Mouse (Mus musculus) cerebellum, adult 9-11 months (tissue): ENCODE results near the gene Trhr2.

Source experiments
- DNase-seq: peaks from one replicate; pipeline ENCODE4 v3.0.0; 2022

Trhr2 gene

GRCm38 (mm10) chr8:122360696-122361416 is at the start of gene Trhr2:
Trhr2 (minus strand) TSS chr8:122360746.
- DNase-seq, result no peak

DNA sequence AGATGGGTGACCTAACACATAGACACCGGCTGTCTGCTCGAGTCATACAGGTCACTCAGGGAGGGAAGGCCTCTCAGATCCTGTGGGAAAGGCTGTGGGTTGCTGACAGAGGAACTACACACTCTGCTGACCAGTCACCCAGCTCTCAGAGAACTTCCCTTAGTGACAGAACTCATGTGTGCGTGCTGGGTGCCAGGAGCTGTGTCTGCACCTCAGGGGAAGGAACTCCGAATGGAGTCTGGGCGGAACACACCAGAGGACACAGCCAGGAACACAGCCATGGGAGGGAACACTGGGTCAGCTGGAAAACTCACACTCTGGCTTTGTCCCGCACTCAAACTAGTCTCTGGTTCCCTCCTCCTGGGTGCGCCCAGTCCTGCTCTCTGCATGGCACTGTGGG is 47.1 kb upstream of the Trhr2 start:
- no peak for DNase-seq

DNA sequence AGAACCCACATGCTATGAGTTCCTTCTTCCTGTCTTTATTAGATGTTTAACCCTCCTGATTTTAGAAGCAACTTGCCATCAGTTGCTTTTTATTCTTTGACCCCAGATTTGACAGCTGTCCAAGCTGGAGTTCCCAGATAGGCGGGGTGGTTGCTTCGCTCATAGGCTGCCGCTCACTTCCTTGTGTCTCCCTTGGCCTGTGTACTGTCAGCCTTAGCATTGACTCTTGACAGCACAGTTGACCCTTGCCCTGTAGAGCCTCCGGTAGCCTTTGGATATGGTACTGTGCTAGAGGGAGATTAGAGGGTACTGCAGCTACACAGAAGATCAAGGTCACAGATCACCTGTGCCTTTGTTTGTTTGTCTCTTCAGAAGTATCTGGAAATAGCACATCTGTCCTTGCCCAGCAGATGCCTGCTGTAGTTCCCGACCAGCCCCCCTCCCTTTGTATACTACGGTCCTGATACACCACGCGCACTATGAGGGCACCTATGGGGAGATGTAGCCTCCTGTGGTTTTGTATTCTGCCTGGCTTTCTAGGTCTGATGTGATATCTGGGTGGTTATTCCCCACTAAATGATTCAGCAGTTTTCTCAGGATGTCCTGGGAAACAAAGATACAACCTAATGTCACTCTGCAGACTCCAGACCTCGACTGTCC is 44.7 kb upstream of the Trhr2 start:
- DNase-seq, result no peak

- DNase-seq, result no peak
Observed at GRCm38 (mm10) chr8:122398186-122398585, 37.6 kb upstream of the Trhr2 start.

DNA sequence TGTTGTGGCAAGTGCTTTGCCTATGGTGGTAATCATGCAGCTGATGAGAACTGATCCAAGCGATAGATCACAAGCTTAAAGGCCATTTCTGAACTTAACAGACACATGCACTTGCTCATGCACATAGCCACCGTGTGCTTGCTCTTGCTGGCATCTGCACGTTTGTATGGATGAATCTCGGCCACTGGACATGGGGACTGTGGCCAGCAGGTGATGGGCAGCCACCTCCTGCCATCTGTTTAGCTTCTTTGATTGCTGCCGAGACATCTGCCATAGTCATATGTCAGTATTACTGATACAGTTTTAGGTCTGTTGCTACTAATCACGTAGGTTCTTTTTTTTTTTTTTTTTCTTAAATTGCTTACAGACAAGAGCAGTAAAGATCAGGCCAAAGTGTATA is 34.7 kb upstream of the Trhr2 start:
- peak; percentile 80 for DNase-seq

- DNase-seq, result no peak
Observed at GRCm38 (mm10) chr8:122393717-122394116, 33.2 kb upstream of the Trhr2 start.

DNA sequence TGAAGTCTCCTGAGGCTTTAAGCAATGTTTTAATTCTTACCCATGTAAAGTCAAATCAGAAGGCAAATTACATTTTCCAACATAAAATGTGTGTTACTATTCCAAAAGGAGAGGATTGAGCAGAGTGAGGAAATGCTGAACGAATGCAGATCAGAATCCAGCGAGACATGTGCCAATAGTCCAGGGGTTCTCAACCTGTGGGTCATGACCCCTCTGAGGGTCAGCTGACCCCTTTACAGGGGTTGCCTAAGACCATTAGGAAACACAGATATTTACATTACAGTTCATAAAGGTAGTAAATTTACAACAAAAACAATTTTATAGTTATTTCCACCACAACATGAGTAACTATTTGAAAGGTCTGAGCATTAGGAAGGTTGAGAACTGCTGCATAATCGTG is 30.2 kb upstream of the Trhr2 start:
- no peak for DNase-seq

- no peak for DNase-seq
Observed at GRCm38 (mm10) chr8:122389357-122389756, 28.8 kb upstream of the Trhr2 start.

- DNase-seq, result no peak
Observed at GRCm38 (mm10) chr8:122383039-122383438, 22.5 kb upstream of the Trhr2 start.

DNA sequence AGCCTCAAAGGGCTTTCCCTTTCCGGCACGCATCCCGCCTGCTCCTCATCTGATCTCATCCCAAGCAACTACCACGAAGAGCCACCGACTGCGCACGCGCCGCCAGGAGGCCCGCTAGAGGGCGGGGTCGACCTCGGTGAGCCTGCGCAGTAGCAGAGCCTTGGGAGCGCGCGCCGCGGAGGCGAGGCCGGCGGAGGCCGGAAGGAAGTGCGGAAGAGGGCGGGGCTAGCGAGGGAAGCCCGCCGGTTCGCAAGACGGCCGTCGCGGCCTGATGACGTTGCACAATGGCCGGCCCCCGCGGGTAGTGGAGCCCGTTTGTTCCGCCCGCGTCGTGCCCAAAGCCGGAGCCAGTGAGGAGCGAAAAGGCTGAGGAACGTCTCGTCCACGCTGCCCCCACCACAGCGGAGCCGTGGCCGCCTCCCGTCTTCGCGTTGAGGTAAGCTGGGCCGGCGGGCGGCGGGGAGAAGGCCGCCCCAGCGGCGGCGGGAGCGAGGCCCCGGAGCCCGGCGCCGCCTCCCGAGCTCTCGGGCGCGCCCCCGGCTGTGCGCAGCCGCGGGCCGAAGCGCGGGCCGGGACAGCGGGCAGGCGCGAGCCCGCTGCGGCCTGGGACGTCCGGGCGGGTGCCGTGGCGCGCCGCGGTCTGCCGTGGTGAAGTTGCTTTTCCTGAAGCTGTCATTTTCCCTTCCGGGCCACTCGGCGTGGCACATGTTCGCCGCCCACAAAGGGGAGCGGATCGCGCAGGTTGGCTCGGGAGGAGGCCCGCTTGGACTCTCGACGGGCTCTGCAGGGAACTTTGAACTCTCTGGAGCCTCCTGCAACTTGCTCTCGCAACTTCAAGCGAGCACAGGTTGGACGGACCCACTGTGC is 16.1 kb upstream of the Trhr2 start, which contains the start of gene Zc3h18:
Gene Zc3h18 (plus strand): TSS at position 245 of the 867 bp plus-strand sequence.
- peak; percentile 100 for DNase-seq

DNA sequence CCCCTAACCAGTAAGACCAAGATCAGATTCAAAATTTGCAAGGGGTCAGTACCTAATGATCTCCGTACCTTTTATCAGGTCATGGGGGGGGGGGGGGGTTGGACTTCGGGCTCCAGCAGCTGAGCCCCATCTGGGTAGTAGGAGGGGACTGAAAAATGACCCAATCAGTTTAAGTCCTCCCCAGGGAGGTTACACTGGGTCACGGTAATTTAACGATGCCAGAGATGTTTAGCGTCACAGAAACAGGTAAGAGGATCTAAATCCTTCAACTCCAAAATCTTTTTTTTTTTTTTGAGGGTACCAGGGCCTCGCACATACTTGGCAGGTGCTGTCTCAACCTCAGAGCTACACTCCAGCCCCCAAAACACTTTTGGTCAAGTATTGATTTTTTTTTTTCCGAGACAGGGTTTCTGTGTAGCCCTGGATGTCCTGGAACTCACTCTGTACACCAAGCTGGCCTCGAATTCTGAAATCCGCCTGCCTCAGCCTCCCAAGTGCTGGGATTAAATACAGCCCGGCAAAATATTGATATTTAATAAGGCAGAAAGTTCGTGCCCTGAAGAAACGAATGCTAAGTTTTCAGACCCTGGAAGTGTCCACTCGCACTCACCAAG is 15.3 kb upstream of the Trhr2 start:
- DNase-seq, result no peak

DNA sequence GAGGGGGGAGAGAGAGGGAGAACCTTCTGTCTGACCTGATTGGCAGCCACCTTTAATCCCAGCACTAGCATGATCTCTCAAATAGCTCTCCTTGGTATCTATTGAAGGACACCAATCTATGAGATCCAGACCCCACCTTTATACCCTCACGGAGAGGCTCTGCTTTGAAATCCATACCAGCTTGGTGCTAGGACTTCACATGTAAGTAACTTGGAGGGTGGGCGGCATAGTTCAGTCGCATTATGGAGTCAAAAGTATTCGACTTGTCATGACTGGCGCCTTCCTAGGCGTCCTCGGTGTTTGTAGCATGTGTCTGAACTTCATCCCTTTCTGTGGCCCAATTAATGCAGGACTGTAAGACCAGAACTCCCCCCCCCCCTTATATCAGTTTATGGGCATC is 14.8 kb upstream of the Trhr2 start:
- DNase-seq, result peak; percentile 54

DNA sequence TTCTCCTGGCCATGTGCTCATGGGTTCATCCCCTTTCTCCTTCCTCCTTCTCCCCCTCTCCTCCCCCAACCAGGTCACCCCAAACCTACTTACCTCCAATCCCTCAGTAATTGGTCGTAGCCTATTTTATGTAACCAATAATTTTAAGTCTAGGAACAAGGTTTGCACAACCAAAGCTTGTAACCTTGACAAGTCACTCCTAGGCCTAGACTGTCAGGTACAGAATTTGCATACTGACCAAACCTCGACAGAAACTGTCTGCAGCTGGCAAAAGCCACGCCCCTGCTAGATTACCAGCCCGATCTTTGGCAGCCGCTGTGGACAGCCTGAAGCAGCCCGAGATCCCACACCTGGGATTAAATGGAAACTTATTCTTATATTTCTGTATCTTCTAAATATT is 11.2 kb upstream of the Trhr2 start:
- DNase-seq, result no peak

GRCm38 (mm10) chr8:122369665-122370064 is 9.1 kb upstream of the Trhr2 start:
- peak; percentile 57 for DNase-seq

GRCm38 (mm10) chr8:122368494-122368893 is 7.9 kb upstream of the Trhr2 start:
- DNase-seq, result no peak

DNA sequence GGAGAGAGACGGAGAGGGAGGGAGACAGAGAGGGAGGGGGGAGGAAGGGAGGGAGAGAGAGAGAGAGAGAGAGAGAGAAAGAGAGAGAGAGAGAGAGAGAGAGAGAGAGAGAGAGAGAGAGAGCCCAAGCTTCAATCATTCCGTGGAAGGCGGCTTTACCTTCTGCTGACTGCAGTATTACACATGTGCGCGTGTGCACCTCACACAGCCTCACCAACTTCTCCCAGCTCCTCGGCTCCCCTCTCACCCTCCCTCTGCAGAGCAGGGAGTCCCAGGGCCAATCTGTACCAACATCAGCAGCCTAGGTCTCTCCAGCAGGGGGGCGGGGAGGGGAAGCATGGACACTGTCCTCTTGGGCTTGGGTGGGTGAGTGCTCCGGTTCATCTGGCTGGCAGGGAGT is 2.4 kb upstream of the Trhr2 start:
- DNase-seq, result no peak

DNA sequence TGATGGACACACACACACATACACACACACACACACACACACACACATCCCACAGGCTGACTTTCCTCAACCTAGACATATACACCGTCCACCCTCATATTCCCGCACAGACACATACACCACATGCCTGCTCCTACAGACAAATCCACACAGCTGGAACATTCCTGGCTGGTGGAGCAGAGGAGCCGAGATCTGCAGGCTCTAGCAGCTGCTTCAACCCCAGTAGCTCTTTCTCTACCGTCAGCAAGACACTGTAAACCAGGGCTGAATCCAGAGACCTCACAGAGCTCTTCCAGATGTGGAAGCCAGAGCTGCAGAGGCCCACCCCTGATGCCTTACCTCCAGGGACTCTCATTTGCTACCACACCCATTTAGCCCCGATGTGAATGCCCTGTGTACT is 1.7 kb upstream of the Trhr2 start:
- DNase-seq, result no peak

DNA sequence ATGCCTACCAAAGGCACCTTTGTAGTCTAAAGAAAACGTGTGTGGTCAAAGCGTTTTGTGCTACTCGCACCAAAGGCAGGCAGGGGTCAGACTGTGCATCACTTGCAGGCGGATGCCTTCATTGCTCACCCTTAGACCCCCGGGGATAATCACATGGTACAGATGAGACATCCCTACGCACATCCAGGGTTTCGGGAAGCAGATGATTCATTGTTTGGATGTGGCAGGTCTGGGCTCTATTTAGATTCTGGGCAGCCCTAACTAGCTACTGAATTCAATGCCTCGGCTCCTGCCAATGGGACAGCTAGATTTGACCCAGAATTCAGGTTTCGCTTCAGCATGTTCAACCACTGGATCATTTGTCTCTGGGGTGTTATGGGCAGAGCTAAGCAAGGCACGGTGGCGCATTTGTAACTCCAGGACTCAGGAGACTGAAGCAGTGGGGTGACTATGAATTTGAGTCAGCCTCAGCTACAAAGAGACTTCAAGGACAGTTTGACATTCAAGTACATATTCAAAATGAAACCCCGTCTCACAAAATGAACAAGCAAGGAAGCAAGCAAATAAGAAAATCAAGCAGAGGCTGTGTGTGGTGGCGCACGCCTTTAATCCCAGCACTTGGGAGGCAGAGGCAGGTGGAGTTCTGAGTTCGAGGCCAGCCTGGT is 1.3 kb downstream of the Trhr2 start:
- no peak for DNase-seq

DNA sequence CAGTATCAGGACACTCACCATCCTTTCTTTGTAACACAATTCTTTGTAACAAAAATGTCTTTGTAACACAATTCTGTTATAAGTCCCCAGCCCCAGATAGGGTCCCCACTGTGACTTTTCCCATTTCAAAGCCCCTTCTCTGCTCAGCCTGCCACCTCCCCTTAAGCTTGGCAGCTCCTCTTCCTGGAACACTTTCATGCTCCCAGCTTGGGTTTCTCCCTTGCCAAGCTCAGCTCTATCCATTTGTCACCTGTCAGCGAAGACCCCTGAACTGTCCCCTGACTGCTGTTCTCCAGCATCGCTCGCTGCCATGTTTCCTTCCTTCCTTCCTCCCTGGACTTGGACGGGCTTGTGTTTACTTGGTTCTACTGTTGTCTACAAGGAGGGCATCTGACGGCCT is 2.9 kb downstream of the Trhr2 start:
- DNase-seq, result no peak

DNA sequence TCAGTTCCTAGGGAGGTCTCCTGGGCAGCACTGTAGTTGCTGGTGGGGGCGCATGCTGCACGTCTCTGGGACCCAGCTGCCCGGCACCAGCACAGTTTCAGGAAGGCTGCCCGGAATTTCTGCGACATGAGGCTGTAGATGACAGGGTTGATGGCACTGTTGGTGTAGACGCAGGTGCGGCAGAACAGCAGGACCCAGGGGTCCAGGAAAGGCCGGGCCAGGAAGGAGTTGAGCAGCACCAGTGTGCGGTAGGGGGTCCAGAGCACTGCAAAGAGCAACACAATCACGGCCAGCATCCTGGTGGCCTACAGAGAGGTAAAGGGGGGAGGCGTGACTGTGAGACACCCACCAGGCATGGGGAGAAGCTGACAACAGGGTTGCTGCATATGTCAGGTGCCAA is 3.3 kb downstream of the Trhr2 start:
- DNase-seq, result no peak

DNA sequence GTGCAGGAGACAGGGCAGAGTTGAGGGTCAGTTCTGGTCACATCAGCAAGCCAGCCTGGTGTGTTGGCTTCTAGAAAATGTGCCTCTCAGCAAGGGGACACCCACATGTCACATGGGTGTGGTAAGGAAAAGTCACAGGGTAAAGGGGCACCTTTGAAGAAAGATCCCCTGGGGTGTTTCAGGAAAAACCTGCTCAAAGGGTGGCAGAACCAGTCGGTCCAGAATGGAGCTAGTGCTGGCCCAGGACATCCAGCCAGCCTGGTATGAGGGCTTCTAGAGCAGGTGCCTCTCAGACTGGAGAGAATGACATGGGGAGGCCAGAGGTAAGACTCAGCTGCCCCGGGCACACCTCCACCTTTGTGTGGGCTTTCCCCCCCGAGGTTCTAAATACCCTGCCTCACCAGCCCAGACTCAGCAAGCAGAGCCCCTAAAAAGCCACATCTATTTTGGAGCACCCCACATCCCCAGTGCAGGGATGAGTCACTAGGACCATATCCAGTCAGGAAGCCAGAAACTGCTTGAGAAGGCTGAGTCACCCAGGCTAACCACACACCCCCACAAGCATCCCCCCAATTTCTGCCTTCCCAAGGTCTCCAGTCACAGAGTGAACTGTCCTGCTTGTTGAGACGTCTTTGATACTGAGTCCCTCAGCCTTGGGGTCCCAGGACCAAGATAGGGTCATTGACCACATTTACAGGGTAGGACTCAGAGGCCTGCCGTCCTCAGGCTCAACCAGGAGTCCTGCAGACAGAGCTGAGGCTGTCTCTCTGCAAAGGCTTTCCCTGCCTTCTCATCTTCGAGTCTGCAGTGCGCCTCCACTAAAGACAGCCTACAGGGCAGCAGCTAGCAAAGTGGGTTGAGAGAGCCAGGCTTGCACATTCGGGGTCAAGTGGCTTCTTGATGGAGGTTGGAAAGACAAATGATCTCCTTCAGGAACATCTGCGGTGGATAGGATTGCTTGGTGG is 4.6 kb downstream of the Trhr2 start:
- no peak for DNase-seq
